Mouse (Mus musculus): ENCODE measurements around the gene Slc38a7. TPM values are rescaled to one million over a fixed set of nuclear protein-coding genes. Genes with fewer than 3 reads are reported as not detected.
A peak's percentile ranks its signal among the peaks of the same experiment; 100 is the strongest.
"Not testable (repeated sequence)": the region's sequence is repeated elsewhere in the genome, so short reads cannot be mapped to it uniquely, and the experiment has no call there.

Gene Slc38a7
- total RNA-seq, 2 experiments from 2014 or later, result 10.0 to 11.7 TPM

- ATAC-seq (ENCODE audit: poor library complexity, severe bottlenecking), result no peak
Observed at GRCm38 (mm10) chr8:95808631-95809030, 44.7 kb downstream of the Slc38a7 start.

- ATAC-seq (ENCODE audit: poor library complexity, severe bottlenecking), result peak; percentile 81
Observed at GRCm38 (mm10) chr8:95807861-95808260, 45.5 kb downstream of the Slc38a7 start.

- ATAC-seq (ENCODE audit: poor library complexity, severe bottlenecking), result peak; percentile 89
Observed at GRCm38 (mm10) chr8:95807331-95807843, 46.0 kb downstream of the Slc38a7 start, which contains the start of gene Cnot1. TSS of gene Cnot1 (minus strand) at chr8:95807464.

- ATAC-seq (ENCODE audit: poor library complexity, severe bottlenecking), result no peak
Observed at GRCm38 (mm10) chr8:95806461-95807191, 46.7 kb downstream of the Slc38a7 start.

GRCm38 (mm10) chr8:95805482-95805881 is 47.9 kb downstream of the Slc38a7 start:
- ATAC-seq (ENCODE audit: poor library complexity, severe bottlenecking), result no peak

GRCm38 (mm10) chr8:95802231-95802630 is 51.1 kb downstream of the Slc38a7 start:
- no peak for ATAC-seq (ENCODE audit: poor library complexity, severe bottlenecking)

GRCm38 (mm10) chr8:95801476-95802064 is 51.8 kb downstream of the Slc38a7 start:
- no peak for ATAC-seq (ENCODE audit: poor library complexity, severe bottlenecking)

GRCm38 (mm10) chr8:95800353-95800752 is 53.0 kb downstream of the Slc38a7 start:
- no peak for ATAC-seq (ENCODE audit: poor library complexity, severe bottlenecking)

- no peak for ATAC-seq (ENCODE audit: poor library complexity, severe bottlenecking)
Observed at GRCm38 (mm10) chr8:95799891-95800290, 53.4 kb downstream of the Slc38a7 start.

GRCm38 (mm10) chr8:95799117-95799516 is 54.2 kb downstream of the Slc38a7 start:
- no peak for ATAC-seq (ENCODE audit: poor library complexity, severe bottlenecking)

GRCm38 (mm10) chr8:95795333-95796061 is 57.8 kb downstream of the Slc38a7 start:
- not testable (repeated sequence) for ATAC-seq (ENCODE audit: poor library complexity, severe bottlenecking)

Other genes with a start within 250 kb of the Slc38a7 start
- gene Gins3, start 220.1 kb downstream of the Slc38a7 start, total RNA-seq (2015), result 12.2 and 16.9 TPM in 2 replicates
- 17.2 and 17.3 TPM in 2 replicates for gene Gins3, start 220.1 kb downstream of the Slc38a7 start, total RNA-seq (2017)
- not detected in 2 replicates for gene Ndrg4, start 176.6 kb downstream of the Slc38a7 start, total RNA-seq (2015)
- not detected in 2 replicates for gene Ndrg4, start 176.6 kb downstream of the Slc38a7 start, total RNA-seq (2017)
- gene Setd6, start 137.7 kb downstream of the Slc38a7 start, total RNA-seq (2015), result 17.3 and 19.3 TPM in 2 replicates
- 18.3 and 23.5 TPM in 2 replicates for gene Setd6, start 137.7 kb downstream of the Slc38a7 start, total RNA-seq (2017)
- 174 and 179 TPM in 2 replicates for gene Cnot1, start 46.1 kb downstream of the Slc38a7 start, total RNA-seq (2015)
- 107 and 144 TPM in 2 replicates for gene Cnot1, start 46.1 kb downstream of the Slc38a7 start, total RNA-seq (2017)
- 89.7 and 139 TPM in 2 replicates for gene Sap18b, start 28.2 kb downstream of the Slc38a7 start, total RNA-seq (2015)
- gene Sap18b, start 28.2 kb downstream of the Slc38a7 start, total RNA-seq (2017), result 222 and 239 TPM in 2 replicates
- gene Got2, start 35.0 kb upstream of the Slc38a7 start, total RNA-seq (2015), result 80.2 and 81.2 TPM in 2 replicates
- 69.6 and 77.8 TPM in 2 replicates for gene Got2, start 35.0 kb upstream of the Slc38a7 start, total RNA-seq (2017)